Mouse (Mus musculus) hindbrain, embryonic 11.5 days (tissue): Measurements from ENCODE around the gene Thop1. TPM values are rescaled to one million over a fixed set of nuclear protein-coding genes. Genes with fewer than 3 reads are reported as not detected.
"Not testable (repeated sequence)": the region's sequence is repeated elsewhere in the genome, so short reads cannot be mapped to it uniquely, and the experiment has no call there.

Source experiments
- ATAC-seq: fragments of 200-750 bp; cut with Nextera tagmentation; 2 replicates; pipeline ENCODE4 v1.8.0; 2017; ENCODE audit warnings: mild to moderate bottlenecking, moderate TSS enrichment, moderate library complexity; ENCODE audit not compliant: low FRiP score
- DNase-seq: peaks from one replicate; pipeline ENCODE4 v3.0.0-alpha.2; 2015; ENCODE audit warnings: low spot score
- H3K27ac ChIP-seq: fragments of 300-500 bp; sonication (generic); 2 replicates; pipeline ENCODE4 v1.5.1; 2014; ENCODE audit warnings: mild to moderate bottlenecking, low read depth, low read length
- H3K27me3 ChIP-seq: fragments of 300-500 bp; sonication (generic); 2 replicates; pipeline ENCODE4 v1.6.1; 2014; ENCODE audit warnings: mild to moderate bottlenecking, low read length, moderate library complexity, mixed read lengths; ENCODE audit not compliant: control insufficient read depth, insufficient read depth
- H3K36me3 ChIP-seq: fragments of 300-500 bp; sonication (generic); 2 replicates; pipeline ENCODE4 v1.6.1; 2014; ENCODE audit warnings: mild to moderate bottlenecking, low read length, moderate library complexity, mixed read lengths; ENCODE audit not compliant: control insufficient read depth, insufficient read depth
- H3K4me1 ChIP-seq: fragments of 300-500 bp; sonication (generic); replicated peaks from 2 replicates; pipeline ENCODE4 v1.6.1; 2014; ENCODE audit warnings: low read length, mixed read lengths; ENCODE audit not compliant: control insufficient read depth, insufficient read depth
- H3K4me2 ChIP-seq: fragments of 300-500 bp; sonication (generic); replicated peaks from 2 replicates; pipeline ENCODE4 v1.6.1; 2014; ENCODE audit warnings: mild to moderate bottlenecking, low read depth, low read length
- H3K4me3 ChIP-seq: fragments of 300-500 bp; sonication (generic); 2 replicates; pipeline ENCODE4 v1.5.1; 2014; ENCODE audit warnings: low read depth, low read length
- H3K9ac ChIP-seq: fragments of 300-500 bp; sonication (generic); 2 replicates; pipeline ENCODE4 v1.6.1; 2014; ENCODE audit warnings: low read depth, low read length
- H3K9me3 ChIP-seq: fragments of 300-500 bp; sonication (generic); 2 replicates; pipeline ENCODE4 v1.6.1; 2016; ENCODE audit warnings: low read length; ENCODE audit not compliant: control insufficient read depth
- WGBS: fragments of 180-500 bp; shearing (Covaris S2); extraction: QIAGEN DNeasy Blood & Tissue Kit; methylation state at CpG from one replicate; pipeline ENCODE4 v1.1.7; 2014; 5-methylcytosine and 5-hydroxymethylcytosine counted together
- polyA plus RNA-seq: library from polyadenylated mRNA; unstranded; fragments of >200 nt; fragmentation: Nextera tagmentation; extraction: Ambion mirVana; gene quantifications from 2 replicates; pipeline ENCODE4 v1.2.1, GENCODE M21; 2014

Gene Thop1
- polyA plus RNA-seq, 1 experiment from 2014 or later: 44.1 TPM

- no peak overlapping the region for H3K4me3 ChIP-seq
- peaks cover 10% of the 10 kb centered on the region for H3K27me3 ChIP-seq
- DNase-seq (no peak), ATAC-seq (no peak)
- H3K36me3 ChIP-seq: peaks cover 5% of the 10 kb centered on the region; the same call in 1 of the 2 replicates
- no peak overlapping the region for H3K9ac ChIP-seq
- WGBS: 73% methylated on average over 4 of the region's 4 CpGs
- no peak overlapping the region for H3K4me2 ChIP-seq
- H3K9me3 ChIP-seq: no peaks in the 10 kb centered on the region
- no peak overlapping the region for H3K27ac ChIP-seq
- no peaks in the 10 kb centered on the region for H3K4me1 ChIP-seq
Measured at GRCm38 (mm10) chr10:81027331-81027730, 42.5 kb upstream of the Thop1 start.

- Histone ChIP-seq H3K27ac (no peak overlapping the region), H3K9ac (no peak overlapping the region), H3K4me1 (no peaks in the 10 kb centered on the region), H3K4me3 (no peak overlapping the region), H3K4me2 (no peak overlapping the region), H3K9me3 (no peaks in the 10 kb centered on the region), H3K36me3 (peaks cover 5% of the 10 kb centered on the region; the same call in 1 of the 2 replicates), H3K27me3 (peaks cover 8% of the 10 kb centered on the region)
- ATAC-seq: no peak
- no peak for DNase-seq
Measured at GRCm38 (mm10) chr10:81028219-81028618, 41.6 kb upstream of the Thop1 start.

- no peak overlapping the region for H3K27ac ChIP-seq
- no peak overlapping the region for H3K4me3 ChIP-seq
- peaks cover 8% of the 10 kb centered on the region for H3K27me3 ChIP-seq
- no peaks in the 10 kb centered on the region for H3K9me3 ChIP-seq
- DNase-seq (no peak), ATAC-seq (no peak)
- WGBS: 79% methylated on average over 10 of the region's 10 CpGs
- H3K9ac ChIP-seq: 0 out of 2 replicates have a peak overlapping the region, but pooled peaks have one; percentile 15
- H3K4me2 ChIP-seq: no peak overlapping the region
- H3K36me3 ChIP-seq: peaks cover 5% of the 10 kb centered on the region; the same call in 1 of the 2 replicates
- H3K4me1 ChIP-seq: no peaks in the 10 kb centered on the region
Measured at GRCm38 (mm10) chr10:81029031-81029430, 40.8 kb upstream of the Thop1 start.

DNA sequence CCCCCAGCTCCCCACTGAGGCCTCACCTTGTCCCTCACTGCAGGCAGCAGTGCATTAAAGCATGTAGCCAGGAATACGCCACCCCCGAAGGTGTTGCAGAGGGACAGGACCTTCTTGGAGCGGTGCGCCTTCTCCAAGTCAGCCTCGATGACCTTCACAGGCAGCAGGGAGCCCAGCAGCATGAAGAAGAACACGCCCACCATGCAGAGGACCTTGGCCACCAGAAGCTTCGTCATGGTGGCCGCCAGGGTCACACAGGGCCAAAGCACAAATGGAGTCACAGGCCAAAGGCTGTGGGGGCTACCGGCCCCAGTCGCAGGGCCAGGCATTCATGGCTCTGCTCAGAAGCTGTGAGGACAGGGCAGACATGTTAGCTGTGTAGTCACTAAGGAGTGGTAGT is 36.2 kb upstream of the Thop1 start:
- Histone ChIP-seq H3K4me2 (no peak overlapping the region), H3K4me3 (no peak overlapping the region), H3K9me3 (no peaks in the 10 kb centered on the region), H3K9ac (no peak overlapping the region), H3K27ac (no peak overlapping the region), H3K27me3 (no peaks in the 10 kb centered on the region; the same call in 1 of the 2 replicates), H3K4me1 (0 out of 2 replicates have a peak, but pooled peaks cover 2% of the 10 kb centered on the region), H3K36me3 (peaks cover 5% of the 10 kb centered on the region; the same call in 1 of the 2 replicates)
- no peak for ATAC-seq
- no peak for DNase-seq
- WGBS: 81% methylated on average over 10 of the region's 10 CpGs

DNA sequence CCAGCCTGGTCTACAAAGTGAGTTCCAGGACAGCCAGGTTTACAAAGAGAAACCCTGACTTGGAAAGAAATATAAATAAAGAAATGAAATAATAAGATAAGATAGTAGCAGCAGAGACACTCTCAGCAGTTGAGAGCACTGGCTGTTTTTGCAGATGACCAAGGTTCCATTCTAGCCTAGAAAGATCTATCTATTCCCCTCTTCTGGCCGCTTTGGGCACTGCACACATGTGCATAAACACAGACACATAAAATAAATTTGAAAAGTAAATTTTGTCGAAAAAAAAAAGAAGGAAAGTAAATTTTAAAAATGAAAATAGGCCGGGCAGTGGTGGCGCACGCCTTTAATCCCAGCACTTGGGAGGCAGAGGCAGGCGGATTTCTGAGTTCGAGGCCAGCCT is 33.6 kb upstream of the Thop1 start:
- no peak overlapping the region for H3K9ac ChIP-seq
- ATAC-seq (no peak), DNase-seq (no peak)
- H3K36me3 ChIP-seq: no peaks in the 10 kb centered on the region
- 75% methylated on average over 7 of the region's 7 CpGs for WGBS
- H3K4me3 ChIP-seq: no peak overlapping the region
- H3K27me3 ChIP-seq: no peaks in the 10 kb centered on the region
- no peaks in the 10 kb centered on the region for H3K9me3 ChIP-seq
- H3K27ac ChIP-seq: no peak overlapping the region
- H3K4me1 ChIP-seq: 0 out of 2 replicates have a peak, but pooled peaks cover 2% of the 10 kb centered on the region
- H3K4me2 ChIP-seq: no peak overlapping the region

- Histone ChIP-seq H3K36me3 (no peaks in the 10 kb centered on the region), H3K4me2 (peak within 1 kb of the TSS; percentile 44), H3K9me3 (no peaks in the 10 kb centered on the region), H3K4me3 (peak within 1 kb of the TSS; percentile 74), H3K9ac (peak within 1 kb of the TSS; percentile 71), H3K27me3 (no peaks in the 10 kb centered on the region), H3K27ac (peak within 1 kb of the TSS; percentile 56), H3K4me1 (0 out of 2 replicates have a peak, but pooled peaks cover 2% of the 10 kb centered on the region)
- DNase-seq (peak; percentile 100), ATAC-seq (peak; percentile 99)
- under 1% methylated on average over 35 of the region's 35 CpGs for WGBS
Measured at GRCm38 (mm10) chr10:81036988-81037580, 32.8 kb upstream of the Thop1 start, which contains the start of gene Slc39a3. TSS of gene Slc39a3 (minus strand) at chr10:81037426.

GRCm38 (mm10) chr10:81041458-81042175 is 28.2 kb upstream of the Thop1 start:
- Histone ChIP-seq H3K27ac (no peak overlapping the region), H3K27me3 (no peaks in the 10 kb centered on the region), H3K36me3 (peaks cover 13% of the 10 kb centered on the region), H3K4me1 (0 out of 2 replicates have a peak, but pooled peaks cover 2% of the 10 kb centered on the region), H3K9me3 (no peaks in the 10 kb centered on the region), H3K4me3 (no peak overlapping the region), H3K4me2 (no peak overlapping the region), H3K9ac (no peak overlapping the region)
- 35% methylated on average over 13 of the region's 13 CpGs for WGBS
- no peak for ATAC-seq
- DNase-seq: peak; percentile 84

DNA sequence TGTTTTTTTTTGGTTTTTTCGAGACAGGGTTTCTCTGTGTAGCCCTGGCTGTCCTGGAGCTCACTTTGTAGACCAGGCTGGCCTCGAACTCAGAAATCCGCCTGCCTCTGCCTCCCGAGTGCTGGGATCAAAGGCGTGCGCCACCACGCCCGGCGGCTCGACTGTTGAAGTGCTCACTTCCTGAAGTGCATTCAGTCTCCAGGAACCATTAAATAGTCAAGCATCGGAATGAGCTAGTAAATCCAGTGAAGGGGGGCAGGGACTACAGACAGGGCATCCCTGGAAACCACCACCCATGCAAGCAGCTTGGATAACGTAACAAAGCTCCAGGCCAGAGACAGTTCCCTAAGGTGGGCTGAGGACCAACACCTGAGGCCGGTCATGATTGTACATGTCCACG is 24.6 kb upstream of the Thop1 start:
- DNase-seq, H3K4me1 ChIP-seq, H3K4me2 ChIP-seq, H3K4me3 ChIP-seq, H3K9me3 ChIP-seq, H3K27me3 ChIP-seq, H3K27ac ChIP-seq, H3K9ac ChIP-seq, ATAC-seq: not testable (repeated sequence)
- peaks cover 34% of the 10 kb centered on the region for H3K36me3 ChIP-seq
- 91% methylated on average over 12 of the region's 14 CpGs for WGBS
